Mouse (Mus musculus): Measurements from ENCODE around the gene Ash1l. TPM values are rescaled to one million over a fixed set of nuclear protein-coding genes. Genes with fewer than 3 reads are reported as not detected.
"Not testable (repeated sequence)": the region's sequence is repeated elsewhere in the genome, so short reads cannot be mapped to it uniquely, and the experiment has no call there.

The Ash1l gene
- polyA plus RNA-seq, 1 experiment from 2014 or later = 17.3 TPM

GRCm38 (mm10) chr3:88929501-88929900 lies 20.9 kb upstream of the Ash1l start:
- DNase-seq (ENCODE audit: low spot score) = no peak
- no peak overlapping the region for H3K4me3 ChIP-seq
- 0 out of 2 replicates have a peak, but pooled peaks cover 3% of the 10 kb centered on the region for H3K4me1 ChIP-seq
- no peaks in the 10 kb centered on the region for H3K27me3 ChIP-seq (ENCODE audit: low read depth, poor library complexity, severe bottlenecking)
- 92% methylated on average over 3 of the region's 3 CpGs for WGBS
- H3K27ac ChIP-seq = no peak overlapping the region
- H3K9me3 ChIP-seq (replicated peaks) = no peaks in the 10 kb centered on the region
- H3K36me3 ChIP-seq = peaks cover 100% of the 10 kb centered on the region

GRCm38 (mm10) chr3:88939071-88939470 lies 11.4 kb upstream of the Ash1l start:
- H3K9me3 ChIP-seq (replicated peaks) = no peaks in the 10 kb centered on the region
- no peak overlapping the region for H3K27ac ChIP-seq
- no peaks in the 10 kb centered on the region for H3K4me1 ChIP-seq
- WGBS = 95% methylated on average over 10 of the region's 10 CpGs
- no peaks in the 10 kb centered on the region for H3K27me3 ChIP-seq (ENCODE audit: low read depth, poor library complexity, severe bottlenecking)
- peaks cover 85% of the 10 kb centered on the region for H3K36me3 ChIP-seq
- H3K4me3 ChIP-seq = no peak overlapping the region
- DNase-seq (ENCODE audit: low spot score) = peak; percentile 16

GRCm38 (mm10) chr3:88939749-88940148 lies 10.7 kb upstream of the Ash1l start:
- Histone ChIP-seq H3K4me3 (no peak overlapping the region), H3K9me3 (replicated peaks) (no peaks in the 10 kb centered on the region), H3K27me3 (ENCODE audit: low read depth, poor library complexity, severe bottlenecking) (no peaks in the 10 kb centered on the region), H3K27ac (no peak overlapping the region), H3K4me1 (no peaks in the 10 kb centered on the region), H3K36me3 (peaks cover 78% of the 10 kb centered on the region)
- DNase-seq (ENCODE audit: low spot score) = peak; percentile 28
- 82% methylated on average over 3 of the region's 3 CpGs for WGBS

- no peak for DNase-seq (ENCODE audit: low spot score)
- 94% methylated on average over 10 of the region's 10 CpGs for WGBS
- no peaks in the 10 kb centered on the region for H3K27me3 ChIP-seq (ENCODE audit: low read depth, poor library complexity, severe bottlenecking)
- no peaks in the 10 kb centered on the region for H3K9me3 ChIP-seq (replicated peaks)
- no peak overlapping the region for H3K4me3 ChIP-seq
- no peak overlapping the region for H3K27ac ChIP-seq
- peaks cover 1% of the 10 kb centered on the region; the same call in 1 of the 2 replicates for H3K4me1 ChIP-seq
- H3K36me3 ChIP-seq = peaks cover 52% of the 10 kb centered on the region
These were observed 8.0 kb upstream of the Ash1l start for GRCm38 (mm10) chr3:88942316-88942880.

- DNase-seq (ENCODE audit: low spot score) = no peak
- Histone ChIP-seq H3K4me1 (peaks cover 17% of the 10 kb centered on the region), H3K36me3 (peaks cover 35% of the 10 kb centered on the region), H3K27ac (no peak overlapping the region), H3K4me3 (no peak overlapping the region), H3K9me3 (replicated peaks) (no peaks in the 10 kb centered on the region), H3K27me3 (ENCODE audit: low read depth, poor library complexity, severe bottlenecking) (no peaks in the 10 kb centered on the region)
- WGBS = 94% methylated on average over 4 of the region's 4 CpGs
These were observed 6.3 kb upstream of the Ash1l start for GRCm38 (mm10) chr3:88944109-88944508.

- Histone ChIP-seq H3K4me1 (peaks cover 28% of the 10 kb centered on the region), H3K4me3 (peak overlapping the region; percentile 89), H3K27ac (peak overlapping the region; percentile 99), H3K36me3 (peaks cover 3% of the 10 kb centered on the region), H3K9me3 (replicated peaks) (no peaks in the 10 kb centered on the region), H3K27me3 (ENCODE audit: low read depth, poor library complexity, severe bottlenecking) (no peaks in the 10 kb centered on the region)
- WGBS = under 1% methylated on average over 74 of the region's 92 CpGs
- DNase-seq (ENCODE audit: low spot score) = peak; percentile 91
These were observed 441 bp upstream of the Ash1l start for GRCm38 (mm10) chr3:88949786-88950575.

- DNase-seq (ENCODE audit: low spot score) = no peak
- Histone ChIP-seq H3K4me3 (peak overlapping the region; percentile 89), H3K9me3 (replicated peaks) (no peaks in the 10 kb centered on the region), H3K4me1 (peaks cover 28% of the 10 kb centered on the region), H3K36me3 (peaks cover 3% of the 10 kb centered on the region), H3K27me3 (ENCODE audit: low read depth, poor library complexity, severe bottlenecking) (no peaks in the 10 kb centered on the region), H3K27ac (peak overlapping the region; percentile 99)
- 3% methylated on average over 5 of the region's 5 CpGs for WGBS
These were observed 942 bp downstream of the Ash1l start for GRCm38 (mm10) chr3:88951327-88951800.

GRCm38 (mm10) chr3:88953246-88953645 lies 2.8 kb downstream of the Ash1l start:
- Histone ChIP-seq H3K4me3 (no peak overlapping the region), H3K36me3 (peaks cover 3% of the 10 kb centered on the region; the same call in 1 of the 2 replicates), H3K9me3 (replicated peaks) (no peaks in the 10 kb centered on the region), H3K4me1 (peaks cover 19% of the 10 kb centered on the region), H3K27ac (no peak overlapping the region), H3K27me3 (ENCODE audit: low read depth, poor library complexity, severe bottlenecking) (no peaks in the 10 kb centered on the region)
- WGBS = 94% methylated on average over 4 of the region's 4 CpGs
- DNase-seq (ENCODE audit: low spot score) = no peak

GRCm38 (mm10) chr3:88953736-88954135 lies 3.3 kb downstream of the Ash1l start:
- Histone ChIP-seq H3K27me3 (ENCODE audit: low read depth, poor library complexity, severe bottlenecking) (no peaks in the 10 kb centered on the region), H3K9me3 (replicated peaks) (no peaks in the 10 kb centered on the region), H3K27ac (no peak overlapping the region), H3K4me3 (no peak overlapping the region), H3K4me1 (peaks cover 14% of the 10 kb centered on the region), H3K36me3 (peaks cover 3% of the 10 kb centered on the region; the same call in 1 of the 2 replicates)
- no peak for DNase-seq (ENCODE audit: low spot score)

- H3K4me3 ChIP-seq; H3K9me3 ChIP-seq (replicated peaks); DNase-seq (ENCODE audit: low spot score); H3K4me1 ChIP-seq; H3K27ac ChIP-seq; H3K27me3 ChIP-seq (ENCODE audit: low read depth, poor library complexity, severe bottlenecking): not testable (repeated sequence)
- peaks cover 26% of the 10 kb centered on the region for H3K36me3 ChIP-seq
These were observed 12.8 kb downstream of the Ash1l start for GRCm38 (mm10) chr3:88963211-88963610.

- Histone ChIP-seq H3K4me3 (no peak overlapping the region), H3K27ac (no peak overlapping the region), H3K4me1 (no peaks in the 10 kb centered on the region), H3K36me3 (peaks cover 50% of the 10 kb centered on the region), H3K9me3 (replicated peaks) (no peaks in the 10 kb centered on the region), H3K27me3 (ENCODE audit: low read depth, poor library complexity, severe bottlenecking) (no peaks in the 10 kb centered on the region)
- 96% methylated on average over 2 of the region's 2 CpGs for WGBS
- DNase-seq (ENCODE audit: low spot score) = no peak
These were observed 24.6 kb downstream of the Ash1l start for GRCm38 (mm10) chr3:88975012-88975411.

GRCm38 (mm10) chr3:88981206-88982010 lies 31.0 kb downstream of the Ash1l start:
- no peak for DNase-seq (ENCODE audit: low spot score)
- Histone ChIP-seq H3K9me3 (replicated peaks) (no peaks in the 10 kb centered on the region), H3K36me3 (peaks cover 72% of the 10 kb centered on the region), H3K27ac (no peak overlapping the region), H3K4me3 (no peak overlapping the region), H3K4me1 (no peaks in the 10 kb centered on the region), H3K27me3 (ENCODE audit: low read depth, poor library complexity, severe bottlenecking) (no peaks in the 10 kb centered on the region)
- WGBS = 95% methylated on average over 8 of the region's 8 CpGs

GRCm38 (mm10) chr3:88983921-88984381 lies 33.5 kb downstream of the Ash1l start:
- Histone ChIP-seq H3K4me3 (no peak overlapping the region), H3K27ac (no peak overlapping the region), H3K4me1 (no peaks in the 10 kb centered on the region), H3K27me3 (ENCODE audit: low read depth, poor library complexity, severe bottlenecking) (no peaks in the 10 kb centered on the region), H3K9me3 (replicated peaks) (no peaks in the 10 kb centered on the region), H3K36me3 (peaks cover 65% of the 10 kb centered on the region)
- 59% methylated on average over 4 of the region's 4 CpGs for WGBS
- DNase-seq (ENCODE audit: low spot score) = no peak
